8 mouse cellular contexts compared by ENCODE assay signal in genomic region chr15:89196313-89196706, GRCm38 (mm10). TPM values are rescaled to one million over a fixed set of nuclear protein-coding genes. Genes with fewer than 3 reads are reported as not detected.
DNase-seq lines count a peak whose midpoint lies in the region; ATAC-seq and TF ChIP-seq lines count a peak whose summit lies in the region.

Gene Dennd6b (minus strand): TSS chr15:89196496.

- H3K4me3 ChIP-seq in MEL (ENCODE audit: control insufficient read depth in 1 of 2, insufficient read depth in 1 of 2, low read depth in 2 of 2, low read length in 2 of 2): peak within 1 kb of the TSS; percentile 73 to 99
- H3K4me3 ChIP-seq in cerebellum, adult 2 months (replicated peaks; ENCODE audit: insufficient read depth, low read depth, low read length): peak within 1 kb of the TSS; percentile 83
- peak within 1 kb of the TSS; percentile 100 for H3K4me3 ChIP-seq in lung, embryonic 16.5 days (ENCODE audit: low read length)

- H3K27ac ChIP-seq in MEL (ENCODE audit: control insufficient read depth, low read depth, low read length): peak within 1 kb of the TSS; percentile 94
- H3K27ac ChIP-seq in cerebellum, adult 2 months (ENCODE audit: insufficient read depth, low read length): peak within 1 kb of the TSS; percentile 97
- peak within 1 kb of the TSS; percentile 99 for H3K27ac ChIP-seq in lung, embryonic 16.5 days (ENCODE audit: low read length)

- H3K4me1 ChIP-seq in MEL (ENCODE audit: control insufficient read depth in 1 of 2, insufficient read depth in 2 of 2, low read length in 2 of 2): peaks cover 0 to 13% of the 10 kb centered on the region in 2 experiments; a peak in 2 of 4 replicates
- H3K4me1 ChIP-seq in cerebellum, adult 2 months (ENCODE audit: control insufficient read depth, insufficient read depth, low read length): peaks cover 6% of the 10 kb centered on the region
- peaks cover 13% of the 10 kb centered on the region for H3K4me1 ChIP-seq in lung, embryonic 16.5 days (replicated peaks; ENCODE audit: control insufficient read depth, insufficient read depth, low read length)

- TF ChIP-seq EP300 in MEL (IDR thresholded peaks at IDR 0.05; ENCODE audit: low read depth in 1 of 2, low read length in 2 of 2): no peak

- peak; percentile 65 to 97 (median 79) for TF ChIP-seq CTCF in MEL (IDR thresholded peaks at IDR 0.05 in 2 of 3, conservative IDR thresholded peaks at IDR 0.05 in 1 of 3; ENCODE audit: control insufficient read depth in 1 of 3, insufficient read depth in 1 of 3, low read depth in 2 of 3, low read length in 3 of 3, poor library complexity in 1 of 3, severe bottlenecking in 1 of 3)
- peak; percentile 79 for TF ChIP-seq CTCF in cerebellum, adult 2 months (IDR thresholded peaks at IDR 0.05; ENCODE audit: borderline replicate concordance, insufficient read depth, low read depth, low read length)

- H3K79me2 ChIP-seq in MEL (ENCODE audit: control insufficient read depth, insufficient read depth, low read length, poor library complexity): peaks cover 10% of the 10 kb centered on the region; the same call in 1 of the 2 replicates

- peaks cover 0 to 10% of the 10 kb centered on the region in 2 experiments; a peak in 2 of 4 replicates for H3K36me3 ChIP-seq in MEL (ENCODE audit: control insufficient read depth in 1 of 2, insufficient read depth in 2 of 2, low read length in 2 of 2)
- no peaks in the 10 kb centered on the region for H3K36me3 ChIP-seq in lung, embryonic 16.5 days (ENCODE audit: control insufficient read depth, insufficient read depth, low read length)

- peak within 1 kb of the TSS; percentile 92 for H3K4me2 ChIP-seq in lung, embryonic 16.5 days (ENCODE audit: low read depth, low read length)

- peak; percentile 96 to 98 for ATAC-seq in hematopoietic stem cell, adult 5-6 weeks (replicated peaks in 1 of 2; ENCODE audit: insufficient read depth in 1 of 2, low FRiP score in 2 of 2, low TSS enrichment in 1 of 2, low read depth in 1 of 2, poor library complexity in 2 of 2, severe bottlenecking in 2 of 2)
- peak; percentile 99 for ATAC-seq in lung, embryonic 16.5 days (ENCODE audit: low read depth)

- TF ChIP-seq RAD21 in MEL (IDR thresholded peaks at IDR 0.05; ENCODE audit: low read depth, low read length): no peak

- H3K27me3 ChIP-seq in MEL (ENCODE audit: control insufficient read depth in 1 of 2, insufficient read depth in 2 of 2, low read length in 2 of 2): no peaks in the 10 kb centered on the region
- no peaks in the 10 kb centered on the region for H3K27me3 ChIP-seq in cerebellum, adult 2 months (ENCODE audit: control insufficient read depth, insufficient read depth, low read length)
- H3K27me3 ChIP-seq in lung, embryonic 16.5 days (ENCODE audit: control insufficient read depth, insufficient read depth, low read depth, low read length): no peaks in the 10 kb centered on the region

- peak; percentile 13 to 72 for TF ChIP-seq POLR2A in MEL (IDR thresholded peaks at IDR 0.05; ENCODE audit: control insufficient read depth in 1 of 2, insufficient read depth in 1 of 2, low read depth in 1 of 2, low read length in 2 of 2, poor library complexity in 1 of 2)
- no peak for TF ChIP-seq POLR2A in cerebellum, adult 2 months (IDR thresholded peaks at IDR 0.05; ENCODE audit: borderline replicate concordance, insufficient read depth, low read length)

- peak within 1 kb of the TSS; percentile 100 for H3K9ac ChIP-seq in MEL (ENCODE audit: control insufficient read depth, low read depth, low read length, poor library complexity, severe bottlenecking)
- peak within 1 kb of the TSS; percentile 100 for H3K9ac ChIP-seq in lung, embryonic 16.5 days (ENCODE audit: low read length)

- peak; percentile 98 for DNase-seq in MEL (ENCODE audit: low read depth, low spot score)
- DNase-seq in cerebellum, adult 2 months: peak; percentile 97 to 98
- DNase-seq in forelimb bud, embryonic 11.5 days (ENCODE audit: low read depth, low spot score): peak; percentile 96
- peak; percentile 96 for DNase-seq in layer of hippocampus, adult 9-10 months (ENCODE audit: low spot score)
- peak; percentile 82 for DNase-seq in ovary, postnatal 10 days (ENCODE audit: low spot score)
- DNase-seq in thymus, postnatal 10 days (ENCODE audit: low spot score in 2 of 2): peak; percentile 97 to 99

- under 1% methylated on average over 38 of the region's 38 CpGs for WGBS in cerebellum, adult 2 months
- under 1% methylated on average over 38 of the region's 38 CpGs for WGBS in lung, embryonic 16.5 days

- H3K9me3 ChIP-seq in MEL (replicated peaks; ENCODE audit: insufficient read depth, low read length): no peaks in the 10 kb centered on the region
- no peaks in the 10 kb centered on the region for H3K9me3 ChIP-seq in lung, embryonic 16.5 days (ENCODE audit: control insufficient read depth, low read length)

TF ChIP-seq in MEL, 35 proteins besides CTCF, POLR2A, EP300 and RAD21:
- TF ChIP-seq USF2 (IDR thresholded peaks at IDR 0.05; ENCODE audit: borderline replicate concordance in 1 of 2, insufficient read depth in 1 of 2, low read depth in 1 of 2, low read length in 2 of 2): no peak
- peak; percentile 91 for TF ChIP-seq HCFC1 (IDR thresholded peaks at IDR 0.05; ENCODE audit: low read depth, low read length)
- peak; percentile 56 for TF ChIP-seq MXI1 (IDR thresholded peaks at IDR 0.05; ENCODE audit: low read depth, low read length)
- peak; percentile 36; the same call in 1 of the 2 replicates for TF ChIP-seq GATA1 (IDR thresholded peaks at IDR 0.05; ENCODE audit: low read depth, low read length)
- TF ChIP-seq ELF1 (IDR thresholded peaks at IDR 0.05; ENCODE audit: low read depth, low read length): peak; percentile 83
- no peak for TF ChIP-seq CHD1 (IDR thresholded peaks at IDR 0.05; ENCODE audit: low read depth, low read length)
- no peak for TF ChIP-seq MEF2A (IDR thresholded peaks at IDR 0.05; ENCODE audit: extremely low read depth, insufficient replicate concordance, low read depth, low read length, poor library complexity, severe bottlenecking)
- TF ChIP-seq SIN3A (IDR thresholded peaks at IDR 0.05; ENCODE audit: low read length): peak; percentile 83
- peak; percentile 56 for TF ChIP-seq TBP (IDR thresholded peaks at IDR 0.05; ENCODE audit: low read depth, low read length)
- TF ChIP-seq MYC (IDR thresholded peaks at IDR 0.05; ENCODE audit: low read depth, low read length): peak; percentile 81; the same call in 1 of the 2 replicates
- TF ChIP-seq ETS1 (IDR thresholded peaks at IDR 0.05; ENCODE audit: low read depth, low read length): 0 out of 2 replicates have a peak, but pooled peaks have one; percentile 5
- peak; percentile 56; the same call in 1 of the 2 replicates for TF ChIP-seq TCF12 (IDR thresholded peaks at IDR 0.05; ENCODE audit: low read depth, low read length)
- no peak for TF ChIP-seq E2F4 (IDR thresholded peaks at IDR 0.05; ENCODE audit: borderline replicate concordance, low read depth, low read length)
- peak; percentile 46; the same call in 1 of the 2 replicates for TF ChIP-seq GABPA (IDR thresholded peaks at IDR 0.05; ENCODE audit: low read depth, low read length)
- TF ChIP-seq MAX (IDR thresholded peaks at IDR 0.05; ENCODE audit: low read length): no peak
- peak; percentile 42 for TF ChIP-seq SMC3 (IDR thresholded peaks at IDR 0.05; ENCODE audit: low read depth, low read length)

RNA-seq across cellular contexts. Expression of gene Dennd6b, which starts in this region (rescaled TPM):
- total RNA-seq in MEL (2012; rRNA removed): 4.6 and 6.1 TPM in 2 replicates
- polyA plus RNA-seq in MEL (2012; ENCODE audit: insufficient read depth in 1 of 2, insufficient read length in 2 of 2, low read depth in 1 of 2, low replicate concordance in 2 of 2, missing spikeins in 1 of 2): 10 to 100 TPM in 1 of 2 experiments, not detected in 1; 11.4 TPM
- 156 and 165 TPM in 2 replicates for polyA plus RNA-seq in cerebellum, adult 2 months (2012; rRNA removed)
- total RNA-seq in hematopoietic stem cell, adult 5-6 weeks (2017): 3.9 and 4.8 TPM in 2 replicates
- polyA plus RNA-seq in lung, embryonic 16.5 days (2015; fragmentation: Nextera tagmentation; extraction: Ambion mirVana): 12.2 and 12.5 TPM in 2 replicates

Comparison
In these comparisons a context has a peak if more than half of its experiments do, and no peak if none do; other contexts are left out.
1. Peak in every context shown above with its lines: DNase-seq, ATAC-seq, H3K4me3 ChIP-seq and H3K27ac ChIP-seq.
2. RNA of gene Dennd6b (polyA plus RNA-seq): 156 to 165 TPM in cerebellum, adult 2 months; 12.2 to 12.5 TPM in lung, embryonic 16.5 days and 11.4 TPM in MEL; every median in the first group is over 10 times any median in the second.